Mouse (Mus musculus): Measurements from ENCODE around the gene Aldh3a2. TPM values are rescaled to one million over a fixed set of nuclear protein-coding genes. Genes with fewer than 3 reads are reported as not detected.

Gene Aldh3a2
- total and polyA plus RNA-seq, 3 experiments: 11.0 to 15.0 TPM; not detected in 1

DNA sequence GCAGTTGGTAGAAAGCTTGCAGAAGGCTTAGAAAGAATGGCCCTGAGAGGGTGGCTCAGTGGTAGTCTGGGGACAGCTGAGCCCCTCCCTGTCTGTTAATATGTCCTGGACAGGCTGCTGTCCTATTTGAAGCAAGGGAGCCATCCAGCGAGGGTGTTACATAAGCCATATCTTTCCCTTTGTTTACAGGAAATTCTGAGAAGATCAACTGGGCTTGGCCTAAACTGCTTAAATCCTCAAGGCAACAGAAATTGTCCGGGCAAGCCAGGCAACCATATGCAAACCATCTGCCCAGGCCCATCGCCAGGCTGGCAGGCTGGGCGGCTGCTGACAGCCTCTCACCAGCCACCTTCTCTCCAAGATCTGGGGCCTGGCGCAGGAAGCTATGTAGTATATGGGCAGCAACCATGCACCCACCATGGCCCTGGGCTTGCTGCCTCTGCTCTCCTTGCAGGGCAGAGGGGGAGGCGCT is 41.3 kb downstream of the Aldh3a2 start:
- Histone ChIP-seq H3K27ac (ENCODE audit: control insufficient read depth, low read depth, low read length) (no peak overlapping the region), H3K9me3 (replicated peaks; ENCODE audit: insufficient read depth, low read length) (no peaks in the 10 kb centered on the region), H3K4me1 (ENCODE audit: control insufficient read depth in 1 of 2, insufficient read depth in 2 of 2, low read length in 2 of 2) (peaks cover 12% of the 10 kb centered on the region in 2 experiments), H3K79me2 (ENCODE audit: control insufficient read depth, insufficient read depth, low read length, poor library complexity) (no peaks in the 10 kb centered on the region), H3K9ac (ENCODE audit: control insufficient read depth, low read depth, low read length, poor library complexity, severe bottlenecking) (no peak overlapping the region), H3K4me3 (ENCODE audit: control insufficient read depth in 1 of 2, insufficient read depth in 1 of 2, low read depth in 2 of 2, low read length in 2 of 2) (no peak overlapping the region), H3K36me3 (ENCODE audit: control insufficient read depth in 1 of 2, insufficient read depth in 2 of 2, low read length in 2 of 2) (peaks cover 0 to 9% of the 10 kb centered on the region in 2 experiments; a peak in 2 of 4 replicates), H3K27me3 (ENCODE audit: control insufficient read depth in 1 of 2, insufficient read depth in 2 of 2, low read length in 2 of 2) (no peaks in the 10 kb centered on the region)
- no peak for DNase-seq (ENCODE audit: low read depth, low spot score)
- no peak for TF ChIP-seq TAL1 (IDR thresholded peaks at IDR 0.05; ENCODE audit: low read length)

- no peak for DNase-seq (ENCODE audit: low read depth, low spot score)
- H3K9ac ChIP-seq (ENCODE audit: control insufficient read depth, low read depth, low read length, poor library complexity, severe bottlenecking): no peak overlapping the region
- no peak overlapping the region for H3K27ac ChIP-seq (ENCODE audit: control insufficient read depth, low read depth, low read length)
- peaks cover 0 to 8% of the 10 kb centered on the region in 2 experiments; a peak in 2 of 4 replicates for H3K36me3 ChIP-seq (ENCODE audit: control insufficient read depth in 1 of 2, insufficient read depth in 2 of 2, low read length in 2 of 2)
- no peak for TF ChIP-seq TCF12 (IDR thresholded peaks at IDR 0.05; ENCODE audit: low read depth, low read length)
- no peak for TF ChIP-seq MYC (IDR thresholded peaks at IDR 0.05; ENCODE audit: low read depth, low read length)
- no peak for TF ChIP-seq TAL1 (IDR thresholded peaks at IDR 0.05; ENCODE audit: low read length)
- TF ChIP-seq MEF2A (IDR thresholded peaks at IDR 0.05; ENCODE audit: extremely low read depth, insufficient replicate concordance, low read depth, low read length, poor library complexity, severe bottlenecking): no peak
- H3K4me3 ChIP-seq (ENCODE audit: control insufficient read depth in 1 of 2, insufficient read depth in 1 of 2, low read depth in 2 of 2, low read length in 2 of 2): no peak overlapping the region
- no peaks in the 10 kb centered on the region for H3K79me2 ChIP-seq (ENCODE audit: control insufficient read depth, insufficient read depth, low read length, poor library complexity)
- H3K9me3 ChIP-seq (replicated peaks; ENCODE audit: insufficient read depth, low read length): no peaks in the 10 kb centered on the region
- no peaks in the 10 kb centered on the region for H3K27me3 ChIP-seq (ENCODE audit: control insufficient read depth in 1 of 2, insufficient read depth in 2 of 2, low read length in 2 of 2)
- H3K4me1 ChIP-seq (ENCODE audit: control insufficient read depth in 1 of 2, insufficient read depth in 2 of 2, low read length in 2 of 2): peaks cover 11 to 12% of the 10 kb centered on the region in 2 experiments
Measured at GRCm38 (mm10) chr11:61225511-61225910, 41.8 kb downstream of the Aldh3a2 start.

- Histone ChIP-seq H3K9ac (ENCODE audit: control insufficient read depth, low read depth, low read length, poor library complexity, severe bottlenecking) (no peak overlapping the region), H3K79me2 (ENCODE audit: control insufficient read depth, insufficient read depth, low read length, poor library complexity) (no peaks in the 10 kb centered on the region), H3K9me3 (replicated peaks; ENCODE audit: insufficient read depth, low read length) (no peaks in the 10 kb centered on the region), H3K36me3 (ENCODE audit: control insufficient read depth in 1 of 2, insufficient read depth in 2 of 2, low read length in 2 of 2) (peaks cover 0 to 8% of the 10 kb centered on the region in 2 experiments; a peak in 2 of 4 replicates), H3K4me3 (ENCODE audit: control insufficient read depth in 1 of 2, insufficient read depth in 1 of 2, low read depth in 2 of 2, low read length in 2 of 2) (no peak overlapping the region), H3K4me1 (ENCODE audit: control insufficient read depth in 1 of 2, insufficient read depth in 2 of 2, low read length in 2 of 2) (peaks cover 11 to 12% of the 10 kb centered on the region in 2 experiments), H3K27me3 (ENCODE audit: control insufficient read depth in 1 of 2, insufficient read depth in 2 of 2, low read length in 2 of 2) (no peaks in the 10 kb centered on the region; a peak in 1 of 4 replicates), H3K27ac (ENCODE audit: control insufficient read depth, low read depth, low read length) (no peak overlapping the region)
- DNase-seq (ENCODE audit: low read depth, low spot score): no peak
- no peak for TF ChIP-seq NRF1 (IDR thresholded peaks at IDR 0.05; ENCODE audit: insufficient read depth, low read depth, low read length, poor library complexity, severe bottlenecking)
- no peak for TF ChIP-seq CHD1 (IDR thresholded peaks at IDR 0.05; ENCODE audit: low read depth, low read length)
- TF ChIP-seq USF1 (IDR thresholded peaks at IDR 0.05; ENCODE audit: low read depth, low read length): no peak
- TF ChIP-seq MAFK (IDR thresholded peaks at IDR 0.05; ENCODE audit: borderline replicate concordance, low read depth, low read length): no peak
Measured at GRCm38 (mm10) chr11:61224907-61225306, 42.4 kb downstream of the Aldh3a2 start.

All from MEL (cell line).